Mouse (Mus musculus) heart, postnatal 0 days (tissue): Measurements from ENCODE around the gene Tbc1d16. TPM values are rescaled to one million over a fixed set of nuclear protein-coding genes. Genes with fewer than 3 reads are reported as not detected.

ENCODE experiments used
- ATAC-seq: fragments of 200-750 bp; cut with Nextera tagmentation; 2 replicates; pipeline ENCODE4 v1.8.0; 2017; ENCODE audit warnings: low read depth, moderate number of reproducible peaks, moderate library complexity; ENCODE audit not compliant: insufficient read depth
- DNase-seq: peaks from one replicate; pipeline ENCODE4 v3.0.0-alpha.2; 2016; ENCODE audit warnings: low spot score
- H3K27ac ChIP-seq: fragments of 300-500 bp; sonication (generic); 2 replicates; pipeline ENCODE4 v1.5.1; 2014; ENCODE audit warnings: low read depth, mild to moderate bottlenecking
- H3K27me3 ChIP-seq: fragments of 300-500 bp; sonication (generic); 2 replicates; pipeline ENCODE4 v1.6.1; 2014; ENCODE audit warnings: low read length, mixed read lengths; ENCODE audit not compliant: control insufficient read depth, insufficient read depth
- H3K36me3 ChIP-seq: fragments of 300-500 bp; sonication (generic); replicated peaks from 2 replicates; pipeline ENCODE4 v1.6.1; 2014; ENCODE audit warnings: low read length, mixed read lengths; ENCODE audit not compliant: control insufficient read depth, insufficient read depth
- H3K4me1 ChIP-seq: fragments of 300-500 bp; sonication (generic); 2 replicates; pipeline ENCODE4 v1.6.1; 2014; ENCODE audit warnings: antibody characterized with exemption; ENCODE audit not compliant: control insufficient read depth, insufficient read depth
- H3K4me2 ChIP-seq: fragments of 300-500 bp; sonication (generic); 2 replicates; pipeline ENCODE4 v1.6.1; 2014; ENCODE audit warnings: low read depth, mild to moderate bottlenecking, low read length, moderate library complexity
- H3K4me3 ChIP-seq: fragments of 300-500 bp; sonication (generic); 2 replicates; pipeline ENCODE4 v1.5.1; 2014; ENCODE audit warnings: low read depth, low read length
- H3K9ac ChIP-seq: fragments of 300-500 bp; sonication (generic); replicated peaks from 2 replicates; pipeline ENCODE4 v1.6.1; 2014; ENCODE audit warnings: low read depth, low read length, mixed read lengths
- H3K9me3 ChIP-seq: fragments of 300-500 bp; sonication (generic); replicated peaks from 2 replicates; pipeline ENCODE4 v1.6.1; 2016; ENCODE audit warnings: low read length; ENCODE audit not compliant: control insufficient read depth
- CTCF ChIP-seq: IDR thresholded peaks from 2 replicates; pipeline ENCODE4 v1.5.1; 2016; ENCODE audit warnings: antibody characterized with exemption, control low read depth, low read depth
- EP300 ChIP-seq: IDR thresholded peaks from 2 replicates; pipeline ENCODE4 v1.6.1; 2016; ENCODE audit warnings: antibody characterized with exemption, low read depth
- WGBS: fragments of 180-500 bp; shearing (Covaris S2); extraction: QIAGEN DNeasy Blood & Tissue Kit; methylation state at CpG from one replicate; pipeline ENCODE4 v1.1.7; 2014; 5-methylcytosine and 5-hydroxymethylcytosine counted together
- polyA plus RNA-seq: library from polyadenylated mRNA; unstranded; fragments of >200 nt; fragmentation: Nextera tagmentation; extraction: Ambion mirVana; gene quantifications from 2 replicates; pipeline ENCODE4 v1.2.1, GENCODE M21; 2015
- total RNA-seq: library from RNA; depleted of rRNA; stranded (reverse); fragments of >200 nt; gene quantifications from 2 replicates; pipeline ENCODE4 v1.2.3, GENCODE M21; 2014; ENCODE audit warnings: low replicate concordance

Gene Tbc1d16
- total and polyA plus RNA-seq, 2 experiments from 2014 or later: 12.9 to 50.8 TPM

DNA sequence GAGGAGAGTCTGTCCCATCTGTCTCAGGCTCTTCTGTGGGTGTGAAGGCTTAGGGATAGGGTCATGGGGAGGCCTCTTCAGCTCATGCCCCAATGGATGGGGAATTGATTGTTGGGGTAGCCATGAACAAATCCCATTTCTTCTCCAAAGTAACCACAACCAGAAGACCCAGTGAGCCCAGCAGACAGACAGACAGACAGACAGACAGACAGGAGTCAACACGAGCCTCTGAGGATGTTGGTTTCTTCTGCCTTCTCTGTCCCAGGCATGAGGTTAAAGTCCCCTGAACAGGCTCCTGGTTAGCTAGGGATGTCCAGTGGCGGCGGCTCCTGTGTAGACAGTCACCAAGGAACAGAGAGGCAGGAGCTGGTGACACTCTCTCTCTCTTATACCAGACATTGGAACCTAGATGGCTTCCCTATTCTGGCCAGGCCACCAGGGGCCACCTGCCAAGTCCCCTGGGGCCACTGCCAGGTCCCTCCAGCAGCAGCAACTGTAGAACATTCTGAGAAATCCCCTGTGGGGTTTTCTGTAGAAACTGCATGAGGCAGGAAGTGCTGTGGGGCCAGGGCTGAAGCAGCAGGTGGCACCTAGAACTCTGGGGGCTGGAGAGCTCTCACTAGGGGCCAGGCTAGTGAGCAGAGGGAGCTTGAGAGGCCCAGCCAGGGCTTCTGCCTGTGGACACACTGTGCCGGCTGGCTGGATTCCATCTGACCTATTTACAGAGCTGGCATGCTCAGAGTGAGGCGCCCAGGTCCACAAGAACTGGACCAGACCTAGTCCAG, 94.7 kb downstream of the Tbc1d16 start:
- Histone ChIP-seq H3K4me3 (no peak overlapping the region), H3K4me2 (no peak overlapping the region), H3K9me3 (no peaks in the 10 kb centered on the region), H3K27ac (peak overlapping the region; percentile 65), H3K9ac (0 out of 2 replicates have a peak overlapping the region, but pooled peaks have one; percentile 8), H3K27me3 (no peaks in the 10 kb centered on the region), H3K36me3 (no peaks in the 10 kb centered on the region), H3K4me1 (peaks cover 26% of the 10 kb centered on the region)
- DNase-seq (peak; percentile 81), ATAC-seq (peak; percentile 78)
- WGBS: 47% methylated on average over 5 of the region's 5 CpGs
- TF ChIP-seq CTCF (no peak), EP300 (no peak)

DNA sequence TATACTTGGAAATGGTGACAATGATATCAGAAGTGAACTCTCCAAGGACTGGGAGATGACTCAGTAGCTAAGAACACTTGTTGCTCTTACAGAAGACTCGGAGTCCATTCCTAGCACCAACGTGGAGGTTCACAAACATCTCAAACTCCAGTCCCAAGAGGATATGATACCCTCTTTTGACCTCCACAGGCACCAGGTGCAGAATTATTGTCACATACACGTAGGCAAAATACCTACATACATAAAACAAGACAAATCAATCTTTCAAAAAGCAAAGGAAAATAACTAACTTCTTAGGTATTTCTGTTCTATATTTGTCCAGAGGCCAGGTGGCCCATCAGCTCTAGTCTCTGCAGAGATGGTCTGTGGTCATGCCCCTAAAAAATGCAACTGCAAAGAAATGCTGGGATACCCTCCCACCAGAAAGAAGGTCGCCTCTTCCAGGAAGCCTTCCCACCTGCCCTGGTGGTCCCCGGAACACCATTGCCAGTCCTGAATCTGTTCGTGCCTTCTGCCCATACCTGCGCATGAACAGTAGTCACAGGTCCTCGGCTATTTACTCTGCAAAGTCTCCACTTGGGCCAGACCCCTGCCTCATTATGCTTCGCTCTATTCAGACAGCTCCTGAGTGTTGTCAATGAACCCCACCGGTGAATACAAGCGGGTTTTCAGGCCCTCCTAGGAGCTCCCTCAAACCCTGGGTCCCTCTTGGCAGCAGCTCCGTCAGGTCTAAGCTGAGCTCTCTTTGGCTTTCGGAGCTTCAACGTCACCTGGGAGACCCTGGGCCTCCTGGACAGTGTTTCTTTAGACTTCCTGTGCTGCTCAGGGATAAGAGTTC, 95.9 kb downstream of the Tbc1d16 start:
- no peak for ATAC-seq
- TF ChIP-seq CTCF (no peak), EP300 (no peak)
- Histone ChIP-seq H3K4me1 (peaks cover 38% of the 10 kb centered on the region), H3K27ac (no peak overlapping the region), H3K4me2 (no peak overlapping the region), H3K9me3 (no peaks in the 10 kb centered on the region), H3K4me3 (no peak overlapping the region), H3K27me3 (no peaks in the 10 kb centered on the region), H3K9ac (no peak overlapping the region), H3K36me3 (no peaks in the 10 kb centered on the region)
- WGBS: 83% methylated on average over 14 of the region's 14 CpGs
- DNase-seq: no peak

DNA sequence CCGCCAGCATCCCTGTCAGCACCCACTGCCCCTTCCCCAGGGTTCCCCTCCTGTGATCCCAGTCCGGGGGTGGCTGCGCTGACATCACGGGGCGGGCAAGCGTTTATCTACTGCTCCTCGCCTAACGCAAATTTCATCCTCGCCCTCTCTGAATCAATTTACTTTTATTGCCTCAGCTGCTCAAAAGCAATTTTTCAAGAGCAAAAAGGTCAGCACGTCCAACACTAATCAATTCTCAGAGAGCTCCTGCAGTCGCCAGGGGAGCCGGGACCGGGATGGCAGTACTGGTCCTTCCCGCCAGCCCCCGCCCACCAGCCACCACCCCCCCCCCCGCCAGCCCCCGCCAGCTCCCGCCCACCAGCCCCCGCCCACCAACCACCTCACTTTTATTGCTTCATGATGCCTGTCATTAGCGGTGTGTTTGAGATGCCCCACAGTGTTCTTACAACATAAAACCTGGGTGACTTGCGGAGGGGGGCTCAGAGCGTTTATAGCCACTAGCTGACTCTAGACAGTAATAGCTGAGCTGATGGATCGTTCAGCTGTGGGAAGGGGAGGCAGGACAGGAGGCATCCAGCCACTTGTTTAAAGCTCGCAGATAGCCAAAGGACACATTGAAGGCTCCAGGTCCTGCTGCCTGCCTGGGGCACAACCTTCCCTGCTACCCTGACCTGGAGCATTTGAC, 98.1 kb downstream of the Tbc1d16 start:
- no peak for DNase-seq
- Histone ChIP-seq H3K4me3 (no peak overlapping the region), H3K9ac (no peak overlapping the region), H3K36me3 (no peaks in the 10 kb centered on the region), H3K9me3 (no peaks in the 10 kb centered on the region), H3K4me2 (no peak overlapping the region), H3K27me3 (no peaks in the 10 kb centered on the region), H3K4me1 (peaks cover 56% of the 10 kb centered on the region), H3K27ac (no peak overlapping the region)
- TF ChIP-seq EP300: no peak
- TF ChIP-seq CTCF: no peak
- 31% methylated on average over 21 of the region's 24 CpGs for WGBS
- no peak for ATAC-seq

DNA sequence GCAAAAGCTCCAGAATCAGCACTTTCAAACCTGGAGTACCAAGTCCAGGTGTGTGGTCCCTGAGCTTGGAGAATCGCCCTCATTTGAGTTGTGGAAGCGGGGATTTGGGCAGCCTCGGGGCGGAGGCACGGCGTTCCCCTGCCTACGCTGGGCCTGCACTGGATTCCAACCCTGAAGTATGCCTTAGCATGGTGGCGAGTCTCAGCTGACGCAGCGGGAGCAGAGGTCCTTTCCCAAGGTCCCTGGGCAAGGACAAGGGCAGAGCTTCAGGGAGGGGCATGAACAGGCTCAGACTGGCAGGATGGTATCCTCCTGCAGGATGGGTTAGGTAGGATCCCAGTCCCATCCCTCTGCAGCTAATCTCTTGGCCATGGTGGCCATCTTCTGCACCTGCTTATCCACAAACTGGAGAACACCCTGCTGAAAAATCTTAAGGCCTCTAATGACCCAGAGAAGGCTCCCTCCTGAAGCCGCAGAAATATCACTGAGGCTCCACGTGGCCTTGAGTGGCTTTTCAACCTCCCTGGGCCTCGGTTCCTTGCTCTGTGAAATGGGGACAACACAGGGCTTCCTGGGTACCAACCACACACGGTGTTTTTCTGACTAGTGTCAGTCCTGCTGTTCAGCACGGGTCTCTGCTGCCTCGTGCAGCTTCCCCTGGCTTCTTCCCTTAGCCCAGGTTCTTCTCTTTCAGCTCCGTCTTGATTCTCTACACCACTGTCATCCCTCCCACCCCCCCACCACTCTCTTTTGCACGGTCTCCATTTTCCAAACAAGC, 98.8 kb downstream of the Tbc1d16 start:
- H3K36me3 ChIP-seq: no peaks in the 10 kb centered on the region
- H3K4me3 ChIP-seq: no peak overlapping the region
- TF ChIP-seq EP300 (no peak), CTCF (no peak)
- no peak overlapping the region for H3K4me2 ChIP-seq
- 61% methylated on average over 18 of the region's 18 CpGs for WGBS
- H3K9me3 ChIP-seq: no peaks in the 10 kb centered on the region
- peaks cover 53% of the 10 kb centered on the region for H3K4me1 ChIP-seq
- H3K27ac ChIP-seq: no peak overlapping the region
- no peaks in the 10 kb centered on the region for H3K27me3 ChIP-seq
- no peak overlapping the region for H3K9ac ChIP-seq
- ATAC-seq (no peak), DNase-seq (no peak)
